Mouse (Mus musculus): ENCODE measurements around the gene Cul5. TPM values are rescaled to one million over a fixed set of nuclear protein-coding genes. Genes with fewer than 3 reads are reported as not detected.

Cul5 gene
- polyA plus RNA-seq, 1 experiment from 2014 or later = 36.7 TPM

GRCm38 (mm10) chr9:53667020-53667669 is 2.7 kb downstream of the Cul5 start:
- H3K4me2 ChIP-seq = peak overlapping the region; percentile 89
- ATAC-seq (ENCODE audit: low FRiP score, low read depth) = peak; percentile 96
- no peaks in the 10 kb centered on the region for H3K9me3 ChIP-seq
- H3K27me3 ChIP-seq = no peaks in the 10 kb centered on the region
- peak overlapping the region; percentile 93 for H3K9ac ChIP-seq
- peak overlapping the region; percentile 80 for H3K4me3 ChIP-seq
- under 1% methylated on average over 71 of the region's 74 CpGs for WGBS
- no peaks in the 10 kb centered on the region for H3K36me3 ChIP-seq
- H3K4me1 ChIP-seq (replicated peaks) = peaks cover 29% of the 10 kb centered on the region
- peak overlapping the region; percentile 98 for H3K27ac ChIP-seq (replicated peaks)

GRCm38 (mm10) chr9:53666665-53667019 is 3.2 kb downstream of the Cul5 start:
- Histone ChIP-seq H3K27ac (replicated peaks) (peak overlapping the region; percentile 98), H3K4me3 (peak overlapping the region; percentile 80), H3K9ac (peak overlapping the region; percentile 93), H3K27me3 (no peaks in the 10 kb centered on the region), H3K36me3 (no peaks in the 10 kb centered on the region), H3K9me3 (no peaks in the 10 kb centered on the region), H3K4me2 (peak overlapping the region; percentile 89), H3K4me1 (replicated peaks) (peaks cover 29% of the 10 kb centered on the region)
- ATAC-seq (ENCODE audit: low FRiP score, low read depth) = peak; percentile 64
- WGBS = under 1% methylated on average over 28 of the region's 28 CpGs

- H3K4me2 ChIP-seq = peak overlapping the region; percentile 89
- H3K36me3 ChIP-seq = no peaks in the 10 kb centered on the region
- no peak overlapping the region for H3K9ac ChIP-seq
- ATAC-seq (ENCODE audit: low FRiP score, low read depth) = no peak
- H3K4me3 ChIP-seq = peak overlapping the region; percentile 80
- no peak overlapping the region for H3K27ac ChIP-seq (replicated peaks)
- peaks cover 29% of the 10 kb centered on the region for H3K4me1 ChIP-seq (replicated peaks)
- no peaks in the 10 kb centered on the region for H3K9me3 ChIP-seq
- H3K27me3 ChIP-seq = no peaks in the 10 kb centered on the region
Measured at GRCm38 (mm10) chr9:53665428-53665827, 4.4 kb downstream of the Cul5 start.

GRCm38 (mm10) chr9:53664819-53665218 is 5.0 kb downstream of the Cul5 start:
- H3K9ac ChIP-seq = no peak overlapping the region
- no peak overlapping the region for H3K4me3 ChIP-seq
- peaks cover 29% of the 10 kb centered on the region for H3K4me1 ChIP-seq (replicated peaks)
- H3K36me3 ChIP-seq = no peaks in the 10 kb centered on the region
- no peaks in the 10 kb centered on the region for H3K9me3 ChIP-seq
- no peaks in the 10 kb centered on the region for H3K27me3 ChIP-seq
- H3K27ac ChIP-seq (replicated peaks) = no peak overlapping the region
- H3K4me2 ChIP-seq = peak overlapping the region; percentile 89; the same call in 1 of the 2 replicates
- WGBS = 66% methylated on average over 2 of the region's 2 CpGs
- ATAC-seq (ENCODE audit: low FRiP score, low read depth) = no peak

- Histone ChIP-seq H3K4me3 (no peak overlapping the region), H3K9ac (no peak overlapping the region), H3K4me1 (replicated peaks) (no peaks in the 10 kb centered on the region), H3K27me3 (no peaks in the 10 kb centered on the region), H3K36me3 (peaks cover 62% of the 10 kb centered on the region), H3K9me3 (no peaks in the 10 kb centered on the region), H3K27ac (replicated peaks) (no peak overlapping the region), H3K4me2 (no peak overlapping the region)
- 94% methylated on average over 6 of the region's 6 CpGs for WGBS
- ATAC-seq (ENCODE audit: low FRiP score, low read depth) = no peak
Measured at GRCm38 (mm10) chr9:53634796-53635195, 35.0 kb downstream of the Cul5 start.

- H3K36me3 ChIP-seq = peaks cover 34% of the 10 kb centered on the region
- 87% methylated on average over 8 of the region's 8 CpGs for WGBS
- no peak overlapping the region for H3K4me3 ChIP-seq
- ATAC-seq (ENCODE audit: low FRiP score, low read depth) = no peak
- no peak overlapping the region for H3K9ac ChIP-seq
- no peaks in the 10 kb centered on the region for H3K4me1 ChIP-seq (replicated peaks)
- H3K27me3 ChIP-seq = no peaks in the 10 kb centered on the region
- no peak overlapping the region for H3K4me2 ChIP-seq
- no peak overlapping the region for H3K27ac ChIP-seq (replicated peaks)
- H3K9me3 ChIP-seq = no peaks in the 10 kb centered on the region
Measured at GRCm38 (mm10) chr9:53615246-53615645, 54.6 kb downstream of the Cul5 start.

- no peak overlapping the region for H3K4me2 ChIP-seq
- peaks cover 26% of the 10 kb centered on the region for H3K36me3 ChIP-seq
- peaks cover 5% of the 10 kb centered on the region for H3K4me1 ChIP-seq (replicated peaks)
- H3K9ac ChIP-seq = no peak overlapping the region
- H3K4me3 ChIP-seq = no peak overlapping the region
- no peak overlapping the region for H3K27ac ChIP-seq (replicated peaks)
- 88% methylated on average over 4 of the region's 4 CpGs for WGBS
- no peaks in the 10 kb centered on the region for H3K27me3 ChIP-seq
- no peaks in the 10 kb centered on the region for H3K9me3 ChIP-seq
- ATAC-seq (ENCODE audit: low FRiP score, low read depth) = no peak
Measured at GRCm38 (mm10) chr9:53614286-53614685, 55.5 kb downstream of the Cul5 start.

GRCm38 (mm10) chr9:53609968-53610781 is 59.6 kb downstream of the Cul5 start, which contains the start of gene Acat1:
TSS of gene Acat1 (minus strand) at chr9:53610382.
- H3K4me3 ChIP-seq = peak within 1 kb of the TSS; percentile 95
- H3K36me3 ChIP-seq = no peaks in the 10 kb centered on the region
- H3K27me3 ChIP-seq = no peaks in the 10 kb centered on the region
- peak within 1 kb of the TSS; percentile 90 for H3K9ac ChIP-seq
- H3K4me1 ChIP-seq (replicated peaks) = peaks cover 16% of the 10 kb centered on the region
- 3% methylated on average over 52 of the region's 52 CpGs for WGBS
- ATAC-seq (ENCODE audit: low FRiP score, low read depth) = peak; percentile 98
- peak within 1 kb of the TSS; percentile 91 for H3K27ac ChIP-seq (replicated peaks)
- peak within 1 kb of the TSS; percentile 79 for H3K4me2 ChIP-seq
- no peaks in the 10 kb centered on the region for H3K9me3 ChIP-seq

GRCm38 (mm10) chr9:53609306-53609967 is 60.4 kb downstream of the Cul5 start:
- Histone ChIP-seq H3K36me3 (no peaks in the 10 kb centered on the region), H3K9ac (peak overlapping the region; percentile 90), H3K4me3 (peak overlapping the region; percentile 95), H3K4me1 (replicated peaks) (peaks cover 16% of the 10 kb centered on the region), H3K9me3 (no peaks in the 10 kb centered on the region), H3K4me2 (peak overlapping the region; percentile 79), H3K27me3 (no peaks in the 10 kb centered on the region), H3K27ac (replicated peaks) (peak overlapping the region; percentile 91)
- WGBS = 71% methylated on average over 12 of the region's 12 CpGs
- no peak for ATAC-seq (ENCODE audit: low FRiP score, low read depth)

GRCm38 (mm10) chr9:53607816-53608215 is 62.0 kb downstream of the Cul5 start:
- 93% methylated on average over 4 of the region's 4 CpGs for WGBS
- no peak for ATAC-seq (ENCODE audit: low FRiP score, low read depth)

GRCm38 (mm10) chr9:53607192-53607591 is 62.6 kb downstream of the Cul5 start:
- Histone ChIP-seq H3K4me3 (no peak overlapping the region), H3K36me3 (no peaks in the 10 kb centered on the region), H3K4me1 (replicated peaks) (peaks cover 16% of the 10 kb centered on the region), H3K4me2 (no peak overlapping the region), H3K9me3 (no peaks in the 10 kb centered on the region), H3K9ac (no peak overlapping the region), H3K27ac (replicated peaks) (no peak overlapping the region), H3K27me3 (no peaks in the 10 kb centered on the region)
- WGBS = 94% methylated on average over 3 of the region's 3 CpGs
- ATAC-seq (ENCODE audit: low FRiP score, low read depth) = no peak

More at GRCm38 (mm10) chr9:53607816-53608215, 62.0 kb downstream of the Cul5 start:
- Histone ChIP-seq H3K27ac (replicated peaks) (no peak overlapping the region), H3K9ac (no peak overlapping the region), H3K27me3 (no peaks in the 10 kb centered on the region), H3K4me2 (no peak overlapping the region), H3K9me3 (no peaks in the 10 kb centered on the region), H3K4me3 (no peak overlapping the region), H3K4me1 (replicated peaks) (peaks cover 16% of the 10 kb centered on the region), H3K36me3 (no peaks in the 10 kb centered on the region)

- H3K9me3 ChIP-seq = no peaks in the 10 kb centered on the region
- H3K4me2 ChIP-seq = no peak overlapping the region
- H3K27me3 ChIP-seq = no peaks in the 10 kb centered on the region
- H3K4me1 ChIP-seq (replicated peaks) = peaks cover 16% of the 10 kb centered on the region
- H3K36me3 ChIP-seq = no peaks in the 10 kb centered on the region
- WGBS = 94% methylated on average over 5 of the region's 5 CpGs
- no peak overlapping the region for H3K27ac ChIP-seq (replicated peaks)
- no peak for ATAC-seq (ENCODE audit: low FRiP score, low read depth)
- H3K4me3 ChIP-seq = no peak overlapping the region
- no peak overlapping the region for H3K9ac ChIP-seq
Measured at GRCm38 (mm10) chr9:53604954-53605353, 64.9 kb downstream of the Cul5 start.
